Mouse (Mus musculus) olfactory bulb, adult 2 months (tissue): ENCODE measurements around the gene Bnc2. TPM values are rescaled to one million over a fixed set of nuclear protein-coding genes. Genes with fewer than 3 reads are reported as not detected.

Experiments used
- H3K27ac ChIP-seq: fragments of 200-500 bp; 2 replicates; pipeline ENCODE4 v1.5.1; 2012; ENCODE audit warnings: low read depth, low read length; ENCODE audit not compliant: insufficient read depth
- H3K4me1 ChIP-seq: fragments of 200-500 bp; 2 replicates; pipeline ENCODE4 v1.6.1; 2012; ENCODE audit warnings: low read length; ENCODE audit not compliant: control insufficient read depth, insufficient read depth
- H3K4me3 ChIP-seq: fragments of 200-500 bp; 2 replicates; pipeline ENCODE4 v1.5.1; 2012; ENCODE audit warnings: mild to moderate bottlenecking, low read depth, low read length, moderate library complexity; ENCODE audit not compliant: insufficient read depth
- CTCF ChIP-seq: fragments of 200-500 bp; IDR thresholded peaks from 2 replicates; pipeline ENCODE4 v1.5.1; 2012; ENCODE audit warnings: low read depth, mild to moderate bottlenecking, low read length, moderate library complexity; ENCODE audit not compliant: insufficient read depth
- POLR2A ChIP-seq: fragments of 200-500 bp; IDR thresholded peaks from 2 replicates; pipeline ENCODE4 v1.6.1; 2012; ENCODE audit warnings: mild to moderate bottlenecking, low read depth, low read length, moderate library complexity; ENCODE audit not compliant: insufficient read depth
- WGBS: fragments of 180-500 bp; shearing (Covaris S2); methylation state at CpG from one replicate; pipeline ENCODE4 v1.1.7; 2018; 5-methylcytosine and 5-hydroxymethylcytosine counted together
- polyA plus RNA-seq: library from polyadenylated mRNA; stranded (reverse); fragments of >200 nt; gene quantifications from 2 replicates; pipeline ENCODE4 v1.2.4, GENCODE M21; 2012; ENCODE audit warnings: low replicate concordance; ENCODE audit not compliant: missing spikeins, insufficient read depth, insufficient read length

Gene Bnc2
- polyA plus RNA-seq, 1 experiment: not detected

GRCm38 (mm10) chr4:84431677-84432515, 243.2 kb downstream of the Bnc2 start:
- Histone ChIP-seq H3K4me1 (peaks cover 3% of the 10 kb centered on the region; the same call in 1 of the 2 replicates), H3K27ac (no peak overlapping the region), H3K4me3 (no peak overlapping the region)
- 50% methylated on average over 6 of the region's 6 CpGs for WGBS
- TF ChIP-seq POLR2A (no peak), CTCF (no peak)

GRCm38 (mm10) chr4:84427955-84428354, 247.1 kb downstream of the Bnc2 start:
- no peak overlapping the region for H3K4me3 ChIP-seq
- H3K27ac ChIP-seq: no peak overlapping the region
- WGBS: 92% methylated on average over 3 of the region's 3 CpGs
- TF ChIP-seq CTCF: no peak
- no peak for TF ChIP-seq POLR2A
- H3K4me1 ChIP-seq: peaks cover 3% of the 10 kb centered on the region; the same call in 1 of the 2 replicates

GRCm38 (mm10) chr4:84411431-84411830, 263.6 kb downstream of the Bnc2 start:
- TF ChIP-seq CTCF: no peak
- no peak for TF ChIP-seq POLR2A
- no peak overlapping the region for H3K27ac ChIP-seq
- WGBS: 87% methylated on average over 2 of the region's 2 CpGs
- no peak overlapping the region for H3K4me3 ChIP-seq
- H3K4me1 ChIP-seq: no peaks in the 10 kb centered on the region

GRCm38 (mm10) chr4:84407328-84408028, 267.6 kb downstream of the Bnc2 start:
- H3K4me3 ChIP-seq: no peak overlapping the region
- H3K27ac ChIP-seq: no peak overlapping the region
- WGBS: 76% methylated on average over 6 of the region's 6 CpGs
- no peaks in the 10 kb centered on the region for H3K4me1 ChIP-seq
- TF ChIP-seq POLR2A: no peak
- TF ChIP-seq CTCF: no peak

GRCm38 (mm10) chr4:84403356-84404145, 271.5 kb downstream of the Bnc2 start:
- 60% methylated on average over 9 of the region's 9 CpGs for WGBS
- no peak overlapping the region for H3K4me3 ChIP-seq
- TF ChIP-seq CTCF: no peak
- TF ChIP-seq POLR2A: no peak
- H3K4me1 ChIP-seq: no peaks in the 10 kb centered on the region
- H3K27ac ChIP-seq: no peak overlapping the region

GRCm38 (mm10) chr4:84388991-84389390, 286.1 kb downstream of the Bnc2 start:
- Histone ChIP-seq H3K4me1 (no peaks in the 10 kb centered on the region), H3K4me3 (no peak overlapping the region), H3K27ac (no peak overlapping the region)
- TF ChIP-seq POLR2A: no peak
- no peak for TF ChIP-seq CTCF
- WGBS: 73% methylated on average over 5 of the region's 5 CpGs

GRCm38 (mm10) chr4:84385156-84385555, 289.9 kb downstream of the Bnc2 start:
- no peaks in the 10 kb centered on the region for H3K4me1 ChIP-seq
- no peak overlapping the region for H3K27ac ChIP-seq
- 93% methylated on average over 1 of the region's 1 CpGs for WGBS
- TF ChIP-seq POLR2A (no peak), CTCF (no peak)
- H3K4me3 ChIP-seq: no peak overlapping the region

GRCm38 (mm10) chr4:84379289-84379688, 295.8 kb downstream of the Bnc2 start:
- no peak overlapping the region for H3K4me3 ChIP-seq
- 61% methylated on average over 6 of the region's 6 CpGs for WGBS
- no peak overlapping the region for H3K27ac ChIP-seq
- peaks cover 5% of the 10 kb centered on the region for H3K4me1 ChIP-seq
- TF ChIP-seq POLR2A (no peak), CTCF (no peak)

- Histone ChIP-seq H3K4me1 (peaks cover 5% of the 10 kb centered on the region), H3K4me3 (no peak overlapping the region), H3K27ac (no peak overlapping the region)
- 95% methylated on average over 5 of the region's 5 CpGs for WGBS
- no peak for TF ChIP-seq CTCF
- no peak for TF ChIP-seq POLR2A
Observed at GRCm38 (mm10) chr4:84377513-84377912, 297.6 kb downstream of the Bnc2 start.
